Mouse (Mus musculus): ENCODE measurements around the gene Nelfa. TPM values are rescaled to one million over a fixed set of nuclear protein-coding genes. Genes with fewer than 3 reads are reported as not detected.
"Not testable (repeated sequence)": the region's sequence is repeated elsewhere in the genome, so short reads cannot be mapped to it uniquely, and the experiment has no call there.

Nelfa gene
- total RNA-seq (2021) = 18.7 and 23.8 TPM in 2 replicates
- long read RNA-seq, transcript Nelfa-201 (11 exons, 2,580 nt) = major isoform, 21 of 28 reads
- long read RNA-seq, partial matches to known transcripts = 6 of 28 reads
- long read RNA-seq, other reads (novel, unspliced or antisense) = 1 of 28 reads

GRCm38 (mm10) chr5:33936120-33936707 lies at the start of gene Nelfa:
Gene Nelfa (minus strand): TSS chr5:33936413.
- peak; percentile 98 for DNase-seq

- peak; percentile 92 for DNase-seq
These were observed 47.3 kb upstream of the Nelfa start, which contains the start of gene Gm1673 for GRCm38 (mm10) chr5:33983309-33984121. Gene Gm1673 (plus strand): TSS chr5:33983433.

GRCm38 (mm10) chr5:33982731-33983259 lies 46.6 kb upstream of the Nelfa start:
- no peak for DNase-seq

- no peak for DNase-seq
These were observed 40.1 kb upstream of the Nelfa start for GRCm38 (mm10) chr5:33976267-33976666.

- DNase-seq = no peak
These were observed 38.5 kb upstream of the Nelfa start for GRCm38 (mm10) chr5:33974736-33975135.

GRCm38 (mm10) chr5:33959382-33959781 lies 23.2 kb upstream of the Nelfa start:
- no peak for DNase-seq

GRCm38 (mm10) chr5:33955868-33956267 lies 19.7 kb upstream of the Nelfa start:
- DNase-seq = no peak

- peak; percentile 71 for DNase-seq
These were observed 18.1 kb upstream of the Nelfa start for GRCm38 (mm10) chr5:33954354-33954753.

GRCm38 (mm10) chr5:33953471-33954185 lies 17.4 kb upstream of the Nelfa start:
- no peak for DNase-seq

- DNase-seq = no peak
These were observed 12.1 kb upstream of the Nelfa start for GRCm38 (mm10) chr5:33948314-33948713.

- DNase-seq = not testable (repeated sequence)
These were observed 10.8 kb upstream of the Nelfa start for GRCm38 (mm10) chr5:33947035-33947434.

GRCm38 (mm10) chr5:33938448-33938847 lies 2.2 kb upstream of the Nelfa start:
- no peak for DNase-seq

GRCm38 (mm10) chr5:33937230-33937629 lies 1.0 kb upstream of the Nelfa start:
- DNase-seq = no peak

- DNase-seq = peak; percentile 57
These were observed 507 bp downstream of the Nelfa start for GRCm38 (mm10) chr5:33935700-33936111.

- DNase-seq = no peak
These were observed 1.3 kb downstream of the Nelfa start for GRCm38 (mm10) chr5:33934877-33935276.

GRCm38 (mm10) chr5:33934081-33934480 lies 2.1 kb downstream of the Nelfa start:
- no peak for DNase-seq

- DNase-seq = no peak
These were observed 3.8 kb downstream of the Nelfa start for GRCm38 (mm10) chr5:33932413-33932812.

GRCm38 (mm10) chr5:33926170-33926569 lies 10.0 kb downstream of the Nelfa start:
- no peak for DNase-seq

GRCm38 (mm10) chr5:33922566-33922965 lies 13.6 kb downstream of the Nelfa start:
- DNase-seq = no peak

GRCm38 (mm10) chr5:33921486-33922235 lies 14.6 kb downstream of the Nelfa start:
- DNase-seq = no peak

- DNase-seq = no peak
These were observed 15.3 kb downstream of the Nelfa start for GRCm38 (mm10) chr5:33920924-33921323.

GRCm38 (mm10) chr5:33920037-33920436 lies 16.2 kb downstream of the Nelfa start:
- DNase-seq = no peak
